Mouse (Mus musculus) sigmoid colon, adult 10 weeks (tissue): ENCODE data around the gene Prex1. TPM values are rescaled to one million over a fixed set of nuclear protein-coding genes. Genes with fewer than 3 reads are reported as not detected.

Source experiments
- polyA plus RNA-seq: library from polyadenylated mRNA; stranded (reverse); fragments of 350-450 nt; fragmentation: Illumina TruSeq; extraction: RNeasy Lipid Tissue Mini Kit (QIAGEN cat#74804); gene quantifications from one replicate; pipeline ENCODE4 v1.2.3, GENCODE M21; 2014; ENCODE audit warnings: low read depth, low replicate concordance

Gene Prex1
- 2.3 TPM for polyA plus RNA-seq

GRCm38 (mm10) chr2:166713690-166714426 lies at the start of gene Prex1:
TSS of gene Prex1 (minus strand) at chr2:166713832.

Other genes with a start within 250 kb of the Prex1 start
- 0.41 TPM for gene Trp53rkb, start 78.7 kb upstream of the Prex1 start, polyA plus RNA-seq
- 21.7 TPM for gene Arfgef2, start 91.8 kb upstream of the Prex1 start, polyA plus RNA-seq
- gene Cse1l, start 192.2 kb upstream of the Prex1 start, polyA plus RNA-seq = 157 TPM